Mouse (Mus musculus): ENCODE data around the gene Srcin1. TPM values are rescaled to one million over a fixed set of nuclear protein-coding genes. Genes with fewer than 3 reads are reported as not detected.

The Srcin1 gene
- polyA plus RNA-seq, 1 experiment, result 70.2 TPM

GRCm38 (mm10) chr11:97510966-97511660 lies 64.9 kb downstream of the Srcin1 start:
- peak; percentile 84 for TF ChIP-seq CTCF (IDR thresholded peaks at IDR 0.05; ENCODE audit: borderline replicate concordance, extremely low read depth, insufficient read depth, insufficient read length)
- TF ChIP-seq POLR2A (IDR thresholded peaks at IDR 0.05; ENCODE audit: borderline replicate concordance, extremely low read depth, insufficient read depth, insufficient read length, poor library complexity, severe bottlenecking), result no peak
- DNase-seq (ENCODE audit: low read depth), result peak; percentile 60

GRCm38 (mm10) chr11:97509715-97510485 lies 66.1 kb downstream of the Srcin1 start:
- TF ChIP-seq CTCF (IDR thresholded peaks at IDR 0.05; ENCODE audit: borderline replicate concordance, extremely low read depth, insufficient read depth, insufficient read length), result no peak
- no peak for TF ChIP-seq POLR2A (IDR thresholded peaks at IDR 0.05; ENCODE audit: borderline replicate concordance, extremely low read depth, insufficient read depth, insufficient read length, poor library complexity, severe bottlenecking)
- DNase-seq (ENCODE audit: low read depth), result peak; percentile 44

GRCm38 (mm10) chr11:97509058-97509457 lies 66.9 kb downstream of the Srcin1 start:
- no peak for TF ChIP-seq CTCF (IDR thresholded peaks at IDR 0.05; ENCODE audit: borderline replicate concordance, extremely low read depth, insufficient read depth, insufficient read length)
- no peak for TF ChIP-seq POLR2A (IDR thresholded peaks at IDR 0.05; ENCODE audit: borderline replicate concordance, extremely low read depth, insufficient read depth, insufficient read length, poor library complexity, severe bottlenecking)
- DNase-seq (ENCODE audit: low read depth), result no peak

- no peak for TF ChIP-seq POLR2A (IDR thresholded peaks at IDR 0.05; ENCODE audit: borderline replicate concordance, extremely low read depth, insufficient read depth, insufficient read length, poor library complexity, severe bottlenecking)
- TF ChIP-seq CTCF (IDR thresholded peaks at IDR 0.05; ENCODE audit: borderline replicate concordance, extremely low read depth, insufficient read depth, insufficient read length), result no peak
- DNase-seq (ENCODE audit: low read depth), result no peak
Observed at GRCm38 (mm10) chr11:97508198-97508597, 67.8 kb downstream of the Srcin1 start.

- DNase-seq (ENCODE audit: low read depth), result peak; percentile 38
- no peak for TF ChIP-seq POLR2A (IDR thresholded peaks at IDR 0.05; ENCODE audit: borderline replicate concordance, extremely low read depth, insufficient read depth, insufficient read length, poor library complexity, severe bottlenecking)
- no peak for TF ChIP-seq CTCF (IDR thresholded peaks at IDR 0.05; ENCODE audit: borderline replicate concordance, extremely low read depth, insufficient read depth, insufficient read length)
Observed at GRCm38 (mm10) chr11:97506331-97506730, 69.7 kb downstream of the Srcin1 start.

- no peak for TF ChIP-seq POLR2A (IDR thresholded peaks at IDR 0.05; ENCODE audit: borderline replicate concordance, extremely low read depth, insufficient read depth, insufficient read length, poor library complexity, severe bottlenecking)
- TF ChIP-seq CTCF (IDR thresholded peaks at IDR 0.05; ENCODE audit: borderline replicate concordance, extremely low read depth, insufficient read depth, insufficient read length), result no peak
- no peak for DNase-seq (ENCODE audit: low read depth)
Observed at GRCm38 (mm10) chr11:97505784-97506183, 70.2 kb downstream of the Srcin1 start.

- no peak for TF ChIP-seq POLR2A (IDR thresholded peaks at IDR 0.05; ENCODE audit: borderline replicate concordance, extremely low read depth, insufficient read depth, insufficient read length, poor library complexity, severe bottlenecking)
- TF ChIP-seq CTCF (IDR thresholded peaks at IDR 0.05; ENCODE audit: borderline replicate concordance, extremely low read depth, insufficient read depth, insufficient read length), result no peak
- no peak for DNase-seq (ENCODE audit: low read depth)
Observed at GRCm38 (mm10) chr11:97502846-97503245, 73.1 kb downstream of the Srcin1 start.

- DNase-seq (ENCODE audit: low read depth), result no peak
- TF ChIP-seq POLR2A (IDR thresholded peaks at IDR 0.05; ENCODE audit: borderline replicate concordance, extremely low read depth, insufficient read depth, insufficient read length, poor library complexity, severe bottlenecking) (no peak), CTCF (IDR thresholded peaks at IDR 0.05; ENCODE audit: borderline replicate concordance, extremely low read depth, insufficient read depth, insufficient read length) (no peak)
Observed at GRCm38 (mm10) chr11:97502383-97502782, 73.6 kb downstream of the Srcin1 start.

GRCm38 (mm10) chr11:97500720-97501448 lies 75.1 kb downstream of the Srcin1 start:
- TF ChIP-seq CTCF (IDR thresholded peaks at IDR 0.05; ENCODE audit: borderline replicate concordance, extremely low read depth, insufficient read depth, insufficient read length), result no peak
- no peak for TF ChIP-seq POLR2A (IDR thresholded peaks at IDR 0.05; ENCODE audit: borderline replicate concordance, extremely low read depth, insufficient read depth, insufficient read length, poor library complexity, severe bottlenecking)
- DNase-seq (ENCODE audit: low read depth), result no peak

GRCm38 (mm10) chr11:97499865-97500719 lies 75.9 kb downstream of the Srcin1 start, which contains the start of gene 4933428G20Rik:
TSS of gene 4933428G20Rik (minus strand) at chr11:97500340.
- no peak for TF ChIP-seq POLR2A (IDR thresholded peaks at IDR 0.05; ENCODE audit: borderline replicate concordance, extremely low read depth, insufficient read depth, insufficient read length, poor library complexity, severe bottlenecking)
- TF ChIP-seq CTCF (IDR thresholded peaks at IDR 0.05; ENCODE audit: borderline replicate concordance, extremely low read depth, insufficient read depth, insufficient read length), result no peak
- DNase-seq (ENCODE audit: low read depth), result no peak
